Mouse (Mus musculus) liver, embryonic 14.5 days (tissue): Measurements from ENCODE around the gene Prtg. TPM values are rescaled to one million over a fixed set of nuclear protein-coding genes. Genes with fewer than 3 reads are reported as not detected.

Experiments used
- ATAC-seq: fragments of 200-750 bp; cut with Nextera tagmentation; 2 replicates; pipeline ENCODE4 v1.8.0; 2017; ENCODE audit warnings: moderate number of reproducible peaks, mild to moderate bottlenecking, moderate library complexity; ENCODE audit not compliant: insufficient read depth
- DNase-seq, 3 experiments: peaks; one replicate each; pipeline ENCODE4 v3.0.0-alpha.2; 2012 to 2013; ENCODE audit warnings: low read depth in 3 of 3, low spot score in 3 of 3
- H3K27ac ChIP-seq: fragments of 300-500 bp; sonication (generic); 2 replicates; pipeline ENCODE4 v1.5.1; 2014; ENCODE audit warnings: moderate library complexity, mild to moderate bottlenecking, control low read depth, inconsistent platforms
- H3K27me3 ChIP-seq: fragments of 300-500 bp; sonication (generic); 2 replicates; pipeline ENCODE4 v1.6.1; 2014; ENCODE audit warnings: mild to moderate bottlenecking, low read length, moderate library complexity; ENCODE audit not compliant: control insufficient read depth, insufficient read depth
- H3K36me3 ChIP-seq: fragments of 300-500 bp; sonication (generic); replicated peaks from 2 replicates; pipeline ENCODE4 v1.6.1; 2014; ENCODE audit warnings: low read depth; ENCODE audit not compliant: control insufficient read depth, insufficient read depth
- H3K4me1 ChIP-seq, 2 experiments: fragments of 200-500 bp in 1 of 2; fragments of 300-500 bp in 1 of 2; sonication (generic) in 1 of 2; replicated peaks; 2 replicates each; pipeline ENCODE4 v1.6.1; 2012 to 2014; ENCODE audit warnings: antibody characterized with exemption in 1 of 2, inconsistent platforms in 1 of 2, low read length in 1 of 2; ENCODE audit not compliant: control insufficient read depth in 2 of 2, insufficient read depth in 2 of 2
- H3K4me2 ChIP-seq: fragments of 300-500 bp; sonication (generic); 2 replicates; pipeline ENCODE4 v1.6.1; 2014; ENCODE audit warnings: low read depth, mild to moderate bottlenecking, control low read depth, moderate library complexity
- H3K4me3 ChIP-seq, 2 experiments: fragments of 200-500 bp in 1 of 2; fragments of 300-500 bp in 1 of 2; sonication (generic) in 1 of 2; 2 replicates each; pipeline ENCODE4 v1.5.1; 2012 to 2014; ENCODE audit warnings: low read depth in 2 of 2, low read length in 2 of 2, mild to moderate bottlenecking in 2 of 2, control low read depth in 1 of 2, inconsistent platforms in 1 of 2, moderate library complexity in 1 of 2; ENCODE audit not compliant: insufficient read depth in 1 of 2
- H3K9ac ChIP-seq: fragments of 300-500 bp; sonication (generic); replicated peaks from 2 replicates; pipeline ENCODE4 v1.6.1; 2014; ENCODE audit warnings: mild to moderate bottlenecking, control low read depth, moderate library complexity
- H3K9me3 ChIP-seq: fragments of 300-500 bp; sonication (generic); 2 replicates; pipeline ENCODE4 v1.6.1; 2016; ENCODE audit warnings: low read length, mixed read lengths; ENCODE audit not compliant: control insufficient read depth
- CTCF ChIP-seq: IDR thresholded peaks from 2 replicates; pipeline ENCODE4 v1.5.1; 2016; ENCODE audit warnings: antibody characterized with exemption, low read depth, control low read depth
- EP300 ChIP-seq: IDR thresholded peaks from 2 replicates; pipeline ENCODE4 v1.6.1; 2016; ENCODE audit warnings: antibody characterized with exemption, low read depth
- WGBS: fragments of 180-500 bp; shearing (Covaris S2); extraction: QIAGEN DNeasy Blood & Tissue Kit; methylation state at CpG from one replicate; pipeline ENCODE4 v1.1.7; 2014; ENCODE audit not compliant: insufficient replicate concordance; 5-methylcytosine and 5-hydroxymethylcytosine counted together
- polyA plus RNA-seq, 2 experiments: library from polyadenylated mRNA; depleted of rRNA in 1 of 2; stranded (reverse) in 1 of 2; unstranded in 1 of 2; fragments of >200 nt; fragmentation: Nextera tagmentation in 1 of 2; extraction: Ambion mirVana in 1 of 2; gene quantifications; 2 replicates each; pipeline versions ENCODE4 v1.2.1 to v1.2.3; 2012 to 2014

Gene Prtg
- polyA plus RNA-seq, 2 experiments, result 0.03 TPM

DNA sequence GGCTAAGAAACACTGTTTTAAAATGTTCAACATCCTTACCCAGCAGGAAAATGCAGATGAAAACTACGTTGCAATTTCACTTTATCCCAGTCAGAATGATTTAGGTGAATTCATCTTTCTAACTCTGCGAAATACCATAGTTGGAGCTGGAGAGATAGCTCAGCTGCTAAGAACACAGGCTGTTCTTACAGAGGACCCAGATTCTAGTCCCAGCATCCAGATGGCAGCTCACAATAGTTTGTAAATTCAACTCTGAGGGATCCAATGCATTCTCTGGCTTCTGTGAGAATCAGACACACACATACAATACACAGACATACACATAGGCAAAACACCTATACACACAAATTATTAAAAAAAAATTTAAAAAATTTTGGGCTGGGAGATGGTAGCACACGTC lies 11.4 kb upstream of the Prtg start:
- ATAC-seq, result no peak
- no peaks in the 10 kb centered on the region for H3K36me3 ChIP-seq
- WGBS, result 61% methylated on average over 3 of the region's 3 CpGs
- DNase-seq, result no peak
- H3K4me2 ChIP-seq, result no peak overlapping the region
- H3K27me3 ChIP-seq, result no peaks in the 10 kb centered on the region
- H3K9ac ChIP-seq, result no peak overlapping the region
- no peaks in the 10 kb centered on the region for H3K9me3 ChIP-seq
- H3K4me1 ChIP-seq, result peaks cover 0 to 14% of the 10 kb centered on the region in 2 experiments; a peak in 2 of 4 replicates
- H3K27ac ChIP-seq, result no peak overlapping the region
- no peak for TF ChIP-seq EP300
- TF ChIP-seq CTCF, result no peak
- H3K4me3 ChIP-seq, result no peak overlapping the region

DNA sequence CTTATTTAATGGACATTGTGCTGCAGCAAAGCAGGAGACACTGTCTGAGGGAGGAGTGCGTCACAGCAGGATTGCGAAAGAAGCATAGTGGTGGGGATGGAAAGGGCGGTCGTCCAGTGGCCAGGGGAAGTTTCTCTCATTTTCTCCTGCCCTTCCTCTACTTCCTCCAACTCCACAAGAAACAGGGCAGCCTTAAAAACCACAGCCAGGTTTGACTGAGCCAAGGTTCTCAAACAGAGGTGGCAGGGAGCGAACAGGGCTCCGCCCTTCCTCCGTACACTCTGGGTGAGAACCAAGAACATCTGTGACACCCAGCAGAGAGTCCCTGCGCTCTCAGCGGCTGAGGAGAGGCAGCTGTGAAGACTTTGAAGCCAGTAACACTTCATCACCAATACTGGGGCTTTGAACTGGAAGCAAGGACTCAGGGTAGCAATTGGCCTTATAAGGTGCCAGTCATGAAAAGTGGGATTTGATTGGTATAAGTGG lies 9.5 kb upstream of the Prtg start:
- Histone ChIP-seq H3K4me2 (peak overlapping the region; percentile 20; the same call in 1 of the 2 replicates), H3K27me3 (no peaks in the 10 kb centered on the region), H3K27ac (no peak overlapping the region), H3K9ac (no peak overlapping the region), H3K9me3 (no peaks in the 10 kb centered on the region), H3K4me1 (peaks cover 0 to 2% of the 10 kb centered on the region in 2 experiments; a peak in 1 of 4 replicates), H3K4me3 (no peak overlapping the region), H3K36me3 (no peaks in the 10 kb centered on the region)
- WGBS, result 13% methylated on average over 9 of the region's 9 CpGs
- no peak for ATAC-seq
- TF ChIP-seq CTCF (no peak), EP300 (no peak)
- peak in 2 of 3 experiments; percentile 14 to 20 for DNase-seq

- TF ChIP-seq EP300 (no peak), CTCF (no peak)
- Histone ChIP-seq H3K4me2 (no peak overlapping the region), H3K4me1 (no peaks in the 10 kb centered on the region; a peak in 1 of 4 replicates), H3K9ac (no peak overlapping the region), H3K27ac (no peak overlapping the region), H3K9me3 (no peaks in the 10 kb centered on the region), H3K27me3 (peaks cover 27% of the 10 kb centered on the region), H3K36me3 (no peaks in the 10 kb centered on the region), H3K4me3 (no peak overlapping the region)
- 47% methylated on average over 4 of the region's 4 CpGs for WGBS
- ATAC-seq (no peak), DNase-seq (no peak)
Measured at GRCm38 (mm10) chr9:72803280-72803679, 3.4 kb upstream of the Prtg start.

GRCm38 (mm10) chr9:72806146-72806545 lies 528 bp upstream of the Prtg start:
- TF ChIP-seq CTCF (no peak), EP300 (no peak)
- H3K27me3 ChIP-seq, result peaks cover 34% of the 10 kb centered on the region
- DNase-seq, result no peak
- H3K4me2 ChIP-seq, result no peak overlapping the region; the same call in 1 of the 2 replicates
- H3K27ac ChIP-seq, result no peak overlapping the region
- H3K9me3 ChIP-seq, result no peaks in the 10 kb centered on the region
- H3K9ac ChIP-seq, result no peak overlapping the region
- WGBS, result 20% methylated on average over 14 of the region's 14 CpGs
- H3K36me3 ChIP-seq, result no peaks in the 10 kb centered on the region
- no peak for ATAC-seq
- no peak overlapping the region for H3K4me3 ChIP-seq
- H3K4me1 ChIP-seq, result no peaks in the 10 kb centered on the region; a peak in 1 of 4 replicates

- no peaks in the 10 kb centered on the region for H3K36me3 ChIP-seq
- no peak overlapping the region for H3K27ac ChIP-seq
- no peak for ATAC-seq
- peak overlapping the region; percentile 58 for H3K4me2 ChIP-seq
- no peaks in the 10 kb centered on the region for H3K9me3 ChIP-seq
- H3K9ac ChIP-seq, result no peak overlapping the region
- no peak for DNase-seq
- H3K27me3 ChIP-seq, result peaks cover 34% of the 10 kb centered on the region
- TF ChIP-seq CTCF, result no peak
- TF ChIP-seq EP300, result no peak
- peaks cover 0 to 1% of the 10 kb centered on the region in 2 experiments; a peak in 2 of 4 replicates for H3K4me1 ChIP-seq
- H3K4me3 ChIP-seq, result peak overlapping the region; percentile 36 to 56
- WGBS, result under 1% methylated on average over 52 of the region's 52 CpGs
Measured at GRCm38 (mm10) chr9:72807420-72808005, 839 bp downstream of the Prtg start.
